ENCODE assay signal across 13 mouse cellular contexts in the genomic region with DNA sequence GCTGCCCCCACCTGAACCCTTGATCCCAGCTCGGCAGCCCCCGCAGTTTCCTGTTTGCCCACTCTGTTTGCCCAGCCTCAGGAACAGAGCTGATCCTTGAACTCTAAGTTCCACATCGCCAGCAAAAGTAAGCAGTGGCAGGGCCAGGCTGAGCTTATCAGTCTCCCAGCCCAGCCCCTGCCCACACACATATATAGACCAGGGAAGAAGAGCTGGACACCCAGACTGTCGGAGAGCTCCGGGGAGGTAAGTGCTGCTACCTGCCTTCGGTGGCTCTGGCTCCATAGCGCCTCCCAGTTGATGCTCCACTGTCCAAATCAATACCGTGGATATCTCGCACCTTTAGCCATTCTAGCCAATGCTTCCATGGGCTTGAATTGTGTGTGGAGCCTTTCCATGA. TPM values are rescaled to one million over a fixed set of nuclear protein-coding genes. Genes with fewer than 3 reads are reported as not detected.
DNase-seq lines count a peak whose midpoint lies in the region; ATAC-seq and TF ChIP-seq lines count a peak whose summit lies in the region.
"Had no signal": no experiment of that assay in that cellular context is flagged by ENCODE, and none has a peak within 500 bp of the region (broad histone marks: within the 10 kb centered on the region; RNA-seq: fewer than 3 reads in every experiment).

A gene (plus strand): TSS at position 90 of the 400 bp plus-strand sequence.

- H3K4me3 ChIP-seq in embryonic facial prominence, embryonic 12.5 days = no peak within 1 kb of the TSS
- no peak within 1 kb of the TSS for H3K4me3 ChIP-seq in embryonic facial prominence, embryonic 10.5 days
- no peak within 1 kb of the TSS for H3K4me3 ChIP-seq in lung, embryonic 16.5 days (ENCODE audit: low read length)
- no peak within 1 kb of the TSS for H3K4me3 ChIP-seq in lung, postnatal 0 days (ENCODE audit: low read depth, low read length)
- H3K4me3 ChIP-seq in liver, embryonic 13.5 days (replicated peaks) = peak within 1 kb of the TSS; percentile 57
- H3K4me3 ChIP-seq in lung, adult 2 months (replicated peaks; ENCODE audit: extremely low read depth, low read depth, low read length) = no peak within 1 kb of the TSS

- no peak for TF ChIP-seq POLR2A in lung, adult 2 months (IDR thresholded peaks at IDR 0.05; ENCODE audit: borderline replicate concordance, extremely low read depth, low read depth, low read length)

- TF ChIP-seq CTCF in lung, postnatal 0 days (IDR thresholded peaks at IDR 0.05) = no peak
- no peak for TF ChIP-seq CTCF in lung, adult 2 months (IDR thresholded peaks at IDR 0.05; ENCODE audit: insufficient read depth, low read length)

- 68% methylated on average over 9 of the region's 9 CpGs for WGBS in embryonic facial prominence, embryonic 12.5 days
- WGBS in embryonic facial prominence, embryonic 10.5 days = 63% methylated on average over 9 of the region's 9 CpGs
- WGBS in lung, embryonic 16.5 days = 43% methylated on average over 9 of the region's 9 CpGs
- WGBS in lung, postnatal 0 days = 39% methylated on average over 9 of the region's 9 CpGs
- 36% methylated on average over 9 of the region's 9 CpGs for WGBS in liver, embryonic 13.5 days (ENCODE audit: insufficient replicate concordance)
- WGBS in lung, adult 2 months = 42% methylated on average over 9 of the region's 9 CpGs

- H3K4me2 ChIP-seq in embryonic facial prominence, embryonic 12.5 days (replicated peaks) = peak within 1 kb of the TSS; percentile 72; the same call in 1 of the 2 replicates
- H3K4me2 ChIP-seq in lung, embryonic 16.5 days (ENCODE audit: low read depth, low read length) = no peak within 1 kb of the TSS
- H3K4me2 ChIP-seq in lung, postnatal 0 days (replicated peaks; ENCODE audit: low read depth, low read length) = no peak within 1 kb of the TSS
- peak within 1 kb of the TSS; percentile 73 for H3K4me2 ChIP-seq in liver, embryonic 13.5 days

- 0 out of 2 replicates have a peak, but pooled peaks cover under 1% of the 10 kb centered on the region for H3K36me3 ChIP-seq in embryonic facial prominence, embryonic 12.5 days
- H3K36me3 ChIP-seq in embryonic facial prominence, embryonic 10.5 days (replicated peaks) = peaks cover 2% of the 10 kb centered on the region; the same call in 1 of the 2 replicates
- no peaks in the 10 kb centered on the region for H3K36me3 ChIP-seq in lung, embryonic 16.5 days (ENCODE audit: control insufficient read depth, insufficient read depth, low read length)
- H3K36me3 ChIP-seq in lung, postnatal 0 days (ENCODE audit: insufficient read depth, low read length) = no peaks in the 10 kb centered on the region
- H3K36me3 ChIP-seq in liver, embryonic 13.5 days = no peaks in the 10 kb centered on the region
- H3K36me3 ChIP-seq: hindbrain, embryonic 15.5 days had no signal

- no peak for DNase-seq in embryonic facial prominence, embryonic 10.5 days (ENCODE audit: low spot score)
- DNase-seq in lung, postnatal 0 days (ENCODE audit: low spot score) = no peak
- peak; percentile 17 for DNase-seq in liver, embryonic 13.5 days
- DNase-seq in Muller cell, postnatal 12 days (ENCODE audit: inconsistent ontology term) = no peak
- DNase-seq in lung, adult 2 months = no peak
- no peak for DNase-seq in MN1 (ENCODE audit: low spot score)
- DNase-seq: B cell, adult 2 months; kidney, postnatal 14 days had no signal

- TF ChIP-seq EP300 in lung, postnatal 0 days (IDR thresholded peaks at IDR 0.05) = no peak

- ATAC-seq in embryonic facial prominence, embryonic 12.5 days (ENCODE audit: insufficient number of reproducible peaks, insufficient read depth, low FRiP score, low TSS enrichment) = no peak
- no peak for ATAC-seq in lung, embryonic 16.5 days (ENCODE audit: low read depth)
- ATAC-seq in lung, postnatal 0 days = no peak
- ATAC-seq in liver, embryonic 13.5 days (ENCODE audit: low read depth) = peak; percentile 75

- no peaks in the 10 kb centered on the region for H3K27me3 ChIP-seq in embryonic facial prominence, embryonic 12.5 days
- H3K27me3 ChIP-seq in embryonic facial prominence, embryonic 10.5 days (replicated peaks; ENCODE audit: low read depth, poor library complexity, severe bottlenecking) = peaks cover 42% of the 10 kb centered on the region
- H3K27me3 ChIP-seq in lung, embryonic 16.5 days (ENCODE audit: control insufficient read depth, insufficient read depth, low read depth, low read length) = no peaks in the 10 kb centered on the region
- H3K27me3 ChIP-seq in lung, postnatal 0 days (replicated peaks; ENCODE audit: insufficient read depth, low read length) = 0 out of 2 replicates have a peak, but pooled peaks cover 4% of the 10 kb centered on the region
- no peaks in the 10 kb centered on the region for H3K27me3 ChIP-seq in liver, embryonic 13.5 days
- H3K27me3 ChIP-seq: hindbrain, embryonic 15.5 days; neural tube, embryonic 15.5 days had no signal

- H3K9me3 ChIP-seq in embryonic facial prominence, embryonic 12.5 days = no peaks in the 10 kb centered on the region
- no peaks in the 10 kb centered on the region for H3K9me3 ChIP-seq in embryonic facial prominence, embryonic 10.5 days
- H3K9me3 ChIP-seq in lung, embryonic 16.5 days (ENCODE audit: control insufficient read depth, low read length) = no peaks in the 10 kb centered on the region
- no peaks in the 10 kb centered on the region for H3K9me3 ChIP-seq in lung, postnatal 0 days (ENCODE audit: low read length)
- H3K9me3 ChIP-seq in liver, embryonic 13.5 days (replicated peaks) = no peaks in the 10 kb centered on the region
- H3K9me3 ChIP-seq: hindbrain, embryonic 15.5 days; megakaryocyte, embryonic 14.5 days; neural tube, embryonic 15.5 days had no signal

- H3K27ac ChIP-seq in embryonic facial prominence, embryonic 12.5 days = no peak within 1 kb of the TSS
- H3K27ac ChIP-seq in embryonic facial prominence, embryonic 10.5 days (replicated peaks) = no peak within 1 kb of the TSS
- H3K27ac ChIP-seq in lung, embryonic 16.5 days (ENCODE audit: low read length) = no peak within 1 kb of the TSS
- H3K27ac ChIP-seq in lung, postnatal 0 days (ENCODE audit: low read length) = no peak within 1 kb of the TSS
- peak within 1 kb of the TSS; percentile 60 for H3K27ac ChIP-seq in liver, embryonic 13.5 days
- H3K27ac ChIP-seq: neural tube, embryonic 15.5 days had no signal

- H3K4me1 ChIP-seq in embryonic facial prominence, embryonic 12.5 days = peaks cover 7% of the 10 kb centered on the region; the same call in 1 of the 2 replicates
- peaks cover 16% of the 10 kb centered on the region for H3K4me1 ChIP-seq in embryonic facial prominence, embryonic 10.5 days
- 0 out of 2 replicates have a peak, but pooled peaks cover 5% of the 10 kb centered on the region for H3K4me1 ChIP-seq in lung, embryonic 16.5 days (replicated peaks; ENCODE audit: control insufficient read depth, insufficient read depth, low read length)
- peaks cover 7% of the 10 kb centered on the region; the same call in 1 of the 2 replicates for H3K4me1 ChIP-seq in lung, postnatal 0 days (ENCODE audit: insufficient read depth, low read depth, low read length)
- H3K4me1 ChIP-seq in liver, embryonic 13.5 days (replicated peaks) = peaks cover 51% of the 10 kb centered on the region
- peaks cover 3% of the 10 kb centered on the region; the same call in 1 of the 2 replicates for H3K4me1 ChIP-seq in lung, adult 2 months (ENCODE audit: control insufficient read depth, insufficient read depth, low read length)

- no peak within 1 kb of the TSS for H3K9ac ChIP-seq in embryonic facial prominence, embryonic 12.5 days
- H3K9ac ChIP-seq in lung, embryonic 16.5 days (ENCODE audit: low read length) = no peak within 1 kb of the TSS
- no peak within 1 kb of the TSS for H3K9ac ChIP-seq in lung, postnatal 0 days (replicated peaks; ENCODE audit: low read depth)
- peak within 1 kb of the TSS; percentile 64 for H3K9ac ChIP-seq in liver, embryonic 13.5 days

RNA-seq across cellular contexts. Expression of the gene that starts here (rescaled TPM):
- 2.3 and 2.7 TPM in 2 replicates for polyA plus RNA-seq in embryonic facial prominence, embryonic 12.5 days (2016; fragmentation: Nextera tagmentation; extraction: Ambion mirVana)
- 1.4 TPM in 2 replicates for polyA plus RNA-seq in embryonic facial prominence, embryonic 10.5 days (2016; fragmentation: Nextera tagmentation; extraction: Ambion mirVana)
- 14.2 and 96.7 TPM in 2 replicates for polyA plus RNA-seq in lung, embryonic 16.5 days (2015; fragmentation: Nextera tagmentation; extraction: Ambion mirVana)
- 2.2 and 3.7 TPM in 2 replicates for polyA plus RNA-seq in lung, postnatal 0 days (2015; fragmentation: Nextera tagmentation; extraction: Ambion mirVana)
- 2,174 and 2,280 TPM in 2 replicates for polyA plus RNA-seq in liver, embryonic 13.5 days (2015; fragmentation: Nextera tagmentation; extraction: Ambion mirVana)
- polyA plus RNA-seq in lung, adult 2 months (2012; rRNA removed) = 2.0 and 3.2 TPM in 2 replicates

Comparison
In these comparisons a context has a peak if more than half of its experiments do, and no peak if none do; other contexts are left out.
1. RNA of the gene that starts here (polyA plus RNA-seq): 2,174 to 2,280 TPM in liver, embryonic 13.5 days; 14.2 to 96.7 TPM in lung, embryonic 16.5 days, 2.2 to 3.7 TPM in lung, postnatal 0 days, 2.0 to 3.2 TPM in lung, adult 2 months, 2.3 to 2.7 TPM in embryonic facial prominence, embryonic 12.5 days and 1.4 TPM in embryonic facial prominence, embryonic 10.5 days; every median in the first group is over 10 times any median in the second.
2. H3K4me2 ChIP-seq: peak in embryonic facial prominence, embryonic 12.5 days (single experiment) and liver, embryonic 13.5 days (single experiment); none in lung, embryonic 16.5 days (single experiment) and lung, postnatal 0 days (single experiment).